In the genomic region with DNA sequence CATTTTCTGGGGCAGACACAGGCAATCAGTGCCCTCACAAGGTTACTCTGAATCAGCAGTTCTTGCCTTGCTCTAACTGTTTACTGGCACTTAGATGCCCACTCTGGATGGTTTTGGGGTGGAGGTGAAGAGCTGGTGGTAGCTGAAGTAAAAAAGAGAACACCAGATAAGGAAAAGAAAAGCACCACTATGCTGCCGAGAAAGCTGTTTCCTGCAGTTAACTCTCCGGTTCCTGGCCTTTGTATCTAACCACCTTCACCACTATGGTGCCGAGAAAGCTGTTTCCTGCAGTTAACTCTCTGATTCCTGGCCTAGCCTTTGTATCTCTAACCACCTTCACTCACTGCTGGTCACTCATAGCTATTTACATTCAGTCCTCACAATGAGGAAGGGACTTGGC, we compare ENCODE assay signal across 29 mouse cellular contexts. TPM values are rescaled to one million over a fixed set of nuclear protein-coding genes. Genes with fewer than 3 reads are reported as not detected.
A peak's percentile ranks its signal among the peaks of the same experiment; 100 is the strongest.
DNase-seq lines count a peak whose midpoint lies in the region; ATAC-seq and TF ChIP-seq lines count a peak whose summit lies in the region.
"Had no signal": no experiment of that assay in that cellular context is flagged by ENCODE, and none has a peak within 500 bp of the region (broad histone marks: within the 10 kb centered on the region; RNA-seq: fewer than 3 reads in every experiment).

No protein-coding gene starts in this region.

- TF ChIP-seq CTCF in MEL (IDR thresholded peaks at IDR 0.05 in 2 of 3, conservative IDR thresholded peaks at IDR 0.05 in 1 of 3; ENCODE audit: control insufficient read depth in 1 of 3, insufficient read depth in 1 of 3, low read depth in 2 of 3, low read length in 3 of 3, poor library complexity in 1 of 3, severe bottlenecking in 1 of 3): no peak

- no peak overlapping the region for H3K4me2 ChIP-seq in heart, embryonic 11.5 days
- no peak overlapping the region for H3K4me2 ChIP-seq in heart, embryonic 12.5 days
- no peak overlapping the region for H3K4me2 ChIP-seq in midbrain, embryonic 11.5 days
- H3K4me2 ChIP-seq: embryonic facial prominence, embryonic 13.5 days; hindbrain, embryonic 14.5 days; neural tube, embryonic 15.5 days had no signal

- H3K79me2 ChIP-seq in MEL (ENCODE audit: control insufficient read depth, insufficient read depth, low read length, poor library complexity): no peaks in the 10 kb centered on the region

- ATAC-seq in heart, embryonic 11.5 days (replicated peaks; ENCODE audit: insufficient number of reproducible peaks, low FRiP score, low TSS enrichment): no peak
- ATAC-seq in heart, embryonic 12.5 days (ENCODE audit: insufficient number of reproducible peaks, low FRiP score): no peak
- ATAC-seq in megakaryocyte, adult 5-6 weeks (ENCODE audit: poor library complexity, severe bottlenecking): no peak
- peak; percentile 70 for ATAC-seq in megakaryocyte progenitor cell, adult 5-6 weeks (replicated peaks; ENCODE audit: poor library complexity)
- no peak for ATAC-seq in midbrain, embryonic 11.5 days (ENCODE audit: low FRiP score)
- ATAC-seq: forebrain, embryonic 16.5 days; intestine, postnatal 0 days had no signal

- peaks cover 26% of the 10 kb centered on the region for H3K36me3 ChIP-seq in heart, embryonic 11.5 days (ENCODE audit: control insufficient read depth, insufficient read depth, low read length)
- peaks cover 80% of the 10 kb centered on the region for H3K36me3 ChIP-seq in heart, embryonic 12.5 days
- peaks cover 83% of the 10 kb centered on the region for H3K36me3 ChIP-seq in megakaryocyte, embryonic 14.5 days (replicated peaks; ENCODE audit: low read length)
- peaks cover 4 to 21% of the 10 kb centered on the region in 2 experiments; a peak in 3 of 4 replicates for H3K36me3 ChIP-seq in MEL (ENCODE audit: control insufficient read depth in 1 of 2, insufficient read depth in 2 of 2, low read length in 2 of 2)
- H3K36me3 ChIP-seq in midbrain, embryonic 11.5 days (ENCODE audit: control insufficient read depth, insufficient read depth, low read length): peaks cover 14% of the 10 kb centered on the region

- no peaks in the 10 kb centered on the region for H3K27me3 ChIP-seq in heart, embryonic 11.5 days (ENCODE audit: control insufficient read depth, insufficient read depth, low read length)
- no peaks in the 10 kb centered on the region for H3K27me3 ChIP-seq in heart, embryonic 12.5 days (replicated peaks)
- H3K27me3 ChIP-seq in megakaryocyte, embryonic 14.5 days (replicated peaks): peaks cover 6% of the 10 kb centered on the region
- H3K27me3 ChIP-seq in MEL (ENCODE audit: control insufficient read depth in 1 of 2, insufficient read depth in 2 of 2, low read length in 2 of 2): no peaks in the 10 kb centered on the region
- H3K27me3 ChIP-seq in midbrain, embryonic 11.5 days (ENCODE audit: control insufficient read depth, insufficient read depth, low read length): no peaks in the 10 kb centered on the region
- H3K27me3 ChIP-seq: embryonic facial prominence, embryonic 13.5 days; neural tube, embryonic 15.5 days had no signal

- H3K4me3 ChIP-seq in heart, embryonic 11.5 days (ENCODE audit: low read depth, low read length): no peak overlapping the region
- no peak overlapping the region for H3K4me3 ChIP-seq in heart, embryonic 12.5 days
- H3K4me3 ChIP-seq in megakaryocyte, embryonic 14.5 days (replicated peaks): peak overlapping the region; percentile 35
- no peak overlapping the region for H3K4me3 ChIP-seq in MEL (ENCODE audit: control insufficient read depth in 1 of 2, insufficient read depth in 1 of 2, low read depth in 2 of 2, low read length in 2 of 2)
- H3K4me3 ChIP-seq in midbrain, embryonic 11.5 days (ENCODE audit: low read depth, low read length): no peak overlapping the region
- H3K4me3 ChIP-seq: embryonic facial prominence, embryonic 13.5 days; forebrain, embryonic 10.5 days; neural tube, embryonic 15.5 days had no signal

- H3K27ac ChIP-seq in heart, embryonic 11.5 days (ENCODE audit: low read depth, low read length): 0 out of 2 replicates have a peak overlapping the region, but pooled peaks have one; percentile 1
- no peak overlapping the region for H3K27ac ChIP-seq in heart, embryonic 12.5 days (ENCODE audit: poor library complexity, severe bottlenecking)
- H3K27ac ChIP-seq in MEL (ENCODE audit: control insufficient read depth, low read depth, low read length): no peak overlapping the region
- H3K27ac ChIP-seq in midbrain, embryonic 11.5 days (ENCODE audit: low read depth, low read length): no peak overlapping the region
- H3K27ac ChIP-seq: embryonic facial prominence, embryonic 13.5 days; forebrain, embryonic 10.5 days; hindbrain, embryonic 14.5 days; neural tube, embryonic 15.5 days had no signal

- H3K9me3 ChIP-seq in heart, embryonic 11.5 days (replicated peaks; ENCODE audit: control insufficient read depth, low read length): no peaks in the 10 kb centered on the region
- H3K9me3 ChIP-seq in heart, embryonic 12.5 days (replicated peaks): no peaks in the 10 kb centered on the region
- no peaks in the 10 kb centered on the region for H3K9me3 ChIP-seq in megakaryocyte, embryonic 14.5 days
- no peaks in the 10 kb centered on the region for H3K9me3 ChIP-seq in MEL (replicated peaks; ENCODE audit: insufficient read depth, low read length)
- H3K9me3 ChIP-seq in midbrain, embryonic 11.5 days (ENCODE audit: control insufficient read depth, low read length): no peaks in the 10 kb centered on the region
- H3K9me3 ChIP-seq: embryonic facial prominence, embryonic 13.5 days; forebrain, embryonic 10.5 days; neural tube, embryonic 15.5 days had no signal

- no peak for TF ChIP-seq RAD21 in MEL (IDR thresholded peaks at IDR 0.05; ENCODE audit: low read depth, low read length)

- WGBS in heart, embryonic 11.5 days (ENCODE audit: insufficient replicate concordance): 52% methylated on average over 3 of the region's 3 CpGs
- 32% methylated on average over 3 of the region's 3 CpGs for WGBS in heart, embryonic 12.5 days
- 92% methylated on average over 3 of the region's 3 CpGs for WGBS in midbrain, embryonic 11.5 days

- TF ChIP-seq EP300 in MEL (IDR thresholded peaks at IDR 0.05; ENCODE audit: low read depth in 1 of 2, low read length in 2 of 2): peak; percentile 22 to 50; a peak in 3 of 4 replicates

- DNase-seq in MEL (ENCODE audit: low read depth, low spot score): peak; percentile 26
- DNase-seq in adrenal gland, adult 2 months: no peak
- no peak for DNase-seq in midbrain, embryonic 11.5 days (ENCODE audit: low spot score, missing footprints)
- DNase-seq: cerebellum, adult 11 months; cerebellum, adult 9-10 months; cerebellum, postnatal 36 days; embryo, embryonic 11 days; heart, postnatal 4 days; kidney, adult 9 months; kidney, postnatal 10 days; lung, adult 18-20 months; lung, postnatal 10 days; midbrain, embryonic 14.5 days; retina, postnatal 1 day; right cerebral cortex, postnatal 14 days had no signal

- no peak for TF ChIP-seq POLR2A in MEL (IDR thresholded peaks at IDR 0.05; ENCODE audit: control insufficient read depth in 1 of 2, insufficient read depth in 1 of 2, low read depth in 1 of 2, low read length in 2 of 2, poor library complexity in 1 of 2)

- H3K9ac ChIP-seq in heart, embryonic 11.5 days (ENCODE audit: low read depth, low read length): no peak overlapping the region
- H3K9ac ChIP-seq in heart, embryonic 12.5 days: no peak overlapping the region
- no peak overlapping the region for H3K9ac ChIP-seq in MEL (ENCODE audit: control insufficient read depth, low read depth, low read length, poor library complexity, severe bottlenecking)
- no peak overlapping the region for H3K9ac ChIP-seq in midbrain, embryonic 11.5 days (ENCODE audit: low read length)
- H3K9ac ChIP-seq: embryonic facial prominence, embryonic 13.5 days; hindbrain, embryonic 14.5 days; neural tube, embryonic 15.5 days had no signal

- no peaks in the 10 kb centered on the region for H3K4me1 ChIP-seq in heart, embryonic 11.5 days (ENCODE audit: control insufficient read depth, insufficient read depth, low read length)
- no peaks in the 10 kb centered on the region for H3K4me1 ChIP-seq in heart, embryonic 12.5 days (replicated peaks)
- peaks cover 80% of the 10 kb centered on the region for H3K4me1 ChIP-seq in megakaryocyte, embryonic 14.5 days
- peaks cover 0 to 3% of the 10 kb centered on the region in 2 experiments; a peak in 1 of 4 replicates for H3K4me1 ChIP-seq in MEL (ENCODE audit: control insufficient read depth in 1 of 2, insufficient read depth in 2 of 2, low read length in 2 of 2)
- no peaks in the 10 kb centered on the region for H3K4me1 ChIP-seq in midbrain, embryonic 11.5 days (ENCODE audit: control insufficient read depth, insufficient read depth, low read length)
- H3K4me1 ChIP-seq: embryonic facial prominence, embryonic 13.5 days; forebrain, embryonic 10.5 days; neural tube, embryonic 15.5 days had no signal

RNA-seq across cellular contexts. Expression of a gene that starts 25.4 kb away (rescaled TPM):
- 39.6 and 44.7 TPM in 2 replicates for polyA plus RNA-seq in heart, embryonic 11.5 days (2014; fragmentation: Nextera tagmentation; extraction: Ambion mirVana)
- polyA plus RNA-seq in heart, embryonic 12.5 days (2016; fragmentation: Nextera tagmentation; extraction: Ambion mirVana): 62.2 and 64.5 TPM in 2 replicates
- 26.6 and 36.9 TPM in 2 replicates for polyA plus RNA-seq in megakaryocyte, embryonic 14.5 days (2012; ENCODE audit: insufficient read depth, low replicate concordance)
- 32.6 and 45.7 TPM in 2 replicates for total RNA-seq in megakaryocyte, adult 5-6 weeks (2015)
- total RNA-seq in megakaryocyte, adult 5-6 weeks (2017): 33.0 and 39.0 TPM in 2 replicates
- total RNA-seq in MEL (2012; rRNA removed): 51.7 and 51.8 TPM in 2 replicates
- 10 to 100 TPM; 92.0 to 98.1 TPM for polyA plus RNA-seq in MEL (2012; ENCODE audit: insufficient read depth in 1 of 2, insufficient read length in 2 of 2, low read depth in 1 of 2, low replicate concordance in 2 of 2, missing spikeins in 1 of 2)
- 48.4 and 58.5 TPM in 2 replicates for total RNA-seq in megakaryocyte progenitor cell, adult 5-6 weeks (2015)
- total RNA-seq in megakaryocyte progenitor cell, adult 5-6 weeks (2017): 46.8 and 48.4 TPM in 2 replicates
- 10 to 100 TPM; 62.8 to 83.5 TPM for total RNA-seq in adrenal gland, adult 2 months (2021)
- polyA plus RNA-seq in adrenal gland, adult 2 months (2012; rRNA removed): 221 and 236 TPM in 2 replicates
- polyA plus RNA-seq in midbrain, embryonic 11.5 days (2014; fragmentation: Nextera tagmentation; extraction: Ambion mirVana): 60.3 and 68.4 TPM in 2 replicates

RNA-seq across cellular contexts. Expression of a gene that starts 25.5 kb away (rescaled TPM):
- 90.1 and 100.0 TPM in 2 replicates for polyA plus RNA-seq in heart, embryonic 11.5 days (2014; fragmentation: Nextera tagmentation; extraction: Ambion mirVana)
- polyA plus RNA-seq in heart, embryonic 12.5 days (2016; fragmentation: Nextera tagmentation; extraction: Ambion mirVana): 69.6 and 71.3 TPM in 2 replicates
- polyA plus RNA-seq in megakaryocyte, embryonic 14.5 days (2012; ENCODE audit: insufficient read depth, low replicate concordance): 10.5 TPM in 1 of 2 replicates, not detected in the other
- 38.2 and 44.3 TPM in 2 replicates for total RNA-seq in megakaryocyte, adult 5-6 weeks (2015)
- 39.0 and 40.2 TPM in 2 replicates for total RNA-seq in megakaryocyte, adult 5-6 weeks (2017)
- 181 and 196 TPM in 2 replicates for total RNA-seq in MEL (2012; rRNA removed)
- 100 to 1,000 TPM in 1 of 2 experiments, not detected in 1; 162 TPM for polyA plus RNA-seq in MEL (2012; ENCODE audit: insufficient read depth in 1 of 2, insufficient read length in 2 of 2, low read depth in 1 of 2, low replicate concordance in 2 of 2, missing spikeins in 1 of 2)
- total RNA-seq in megakaryocyte progenitor cell, adult 5-6 weeks (2015): 73.1 and 84.3 TPM in 2 replicates
- 99.3 and 118 TPM in 2 replicates for total RNA-seq in megakaryocyte progenitor cell, adult 5-6 weeks (2017)
- total RNA-seq in adrenal gland, adult 2 months (2021): 10 to 100 TPM; 29.6 to 39.3 TPM
- polyA plus RNA-seq in adrenal gland, adult 2 months (2012; rRNA removed): 7.5 and 7.6 TPM in 2 replicates
- 115 and 129 TPM in 2 replicates for polyA plus RNA-seq in midbrain, embryonic 11.5 days (2014; fragmentation: Nextera tagmentation; extraction: Ambion mirVana)

RNA-seq across cellular contexts. Expression of a gene that starts 53.0 kb away (rescaled TPM):
- polyA plus RNA-seq in heart, embryonic 11.5 days (2014; fragmentation: Nextera tagmentation; extraction: Ambion mirVana): 0.19 and 0.46 TPM in 2 replicates
- polyA plus RNA-seq in heart, embryonic 12.5 days (2016; fragmentation: Nextera tagmentation; extraction: Ambion mirVana): 0.33 and 0.60 TPM in 2 replicates
- not detected in 2 replicates for polyA plus RNA-seq in megakaryocyte, embryonic 14.5 days (2012; ENCODE audit: insufficient read depth, low replicate concordance)
- total RNA-seq in megakaryocyte, adult 5-6 weeks (2015): not detected in 2 replicates
- 0.15 TPM in 1 of 2 replicates, not detected in the other for total RNA-seq in megakaryocyte, adult 5-6 weeks (2017)
- total RNA-seq in MEL (2012; rRNA removed): 0.65 and 0.96 TPM in 2 replicates
- polyA plus RNA-seq in MEL (2012; ENCODE audit: insufficient read depth in 1 of 2, insufficient read length in 2 of 2, low read depth in 1 of 2, low replicate concordance in 2 of 2, missing spikeins in 1 of 2): under 1 TPM in 1 of 2 experiments, not detected in 1; 0.42 TPM
- total RNA-seq in megakaryocyte progenitor cell, adult 5-6 weeks (2015): not detected in 2 replicates
- total RNA-seq in megakaryocyte progenitor cell, adult 5-6 weeks (2017): 0.04 TPM in 1 of 2 replicates, not detected in the other
- under 1 TPM; 0.45 to 0.52 TPM for total RNA-seq in adrenal gland, adult 2 months (2021)
- 0.13 and 0.26 TPM in 2 replicates for polyA plus RNA-seq in adrenal gland, adult 2 months (2012; rRNA removed)
- 0.38 and 0.43 TPM in 2 replicates for polyA plus RNA-seq in midbrain, embryonic 11.5 days (2014; fragmentation: Nextera tagmentation; extraction: Ambion mirVana)
- total RNA-seq: gastrocnemius, adult 8-10 months; heart, postnatal 4 days; liver, adult 2 months had no signal
- polyA plus RNA-seq: intestine, postnatal 0 days; liver, adult 2 months; small intestine, adult 2 months had no signal
